In genomic region chr6:149188041-149188924, GRCm38 (mm10) we compare ENCODE assay signal across 8 mouse cellular contexts. TPM values are rescaled to one million over a fixed set of nuclear protein-coding genes. Genes with fewer than 3 reads are reported as not detected.
DNase-seq lines count a peak whose midpoint lies in the region; ATAC-seq and TF ChIP-seq lines count a peak whose summit lies in the region.

Gene Amn1 (minus strand): TSS chr6:149188712.

- DNase-seq in heart, postnatal 10 days = peak; percentile 97
- peak; percentile 96 for DNase-seq in large intestine, adult 2 months (ENCODE audit: low read depth, low spot score)
- DNase-seq in liver, postnatal 0 days = peak; percentile 96
- DNase-seq in testis, postnatal 10 days (ENCODE audit: low spot score) = peak; percentile 95

- ATAC-seq in cerebellum, adult (ENCODE audit: insufficient number of reproducible peaks, low FRiP score, low TSS enrichment) = peak; percentile 99
- ATAC-seq in forebrain, embryonic 13.5 days = peak; percentile 99
- peak; percentile 92 for ATAC-seq in liver, postnatal 0 days
- peak; percentile 99 for ATAC-seq in neural tube, embryonic 14.5 days (ENCODE audit: low read depth)

- peak within 1 kb of the TSS; percentile 69 for H3K4me2 ChIP-seq in forebrain, embryonic 13.5 days
- H3K4me2 ChIP-seq in liver, postnatal 0 days (ENCODE audit: low read depth, low read length) = peak within 1 kb of the TSS; percentile 85
- peak within 1 kb of the TSS; percentile 66 for H3K4me2 ChIP-seq in neural tube, embryonic 14.5 days (ENCODE audit: low read depth, low read length)

- no peak within 1 kb of the TSS for H3K27ac ChIP-seq in ES-Bruce4 (ENCODE audit: insufficient read depth, low read length)
- peak within 1 kb of the TSS; percentile 95 for H3K27ac ChIP-seq in forebrain, embryonic 13.5 days
- H3K27ac ChIP-seq in liver, postnatal 0 days (ENCODE audit: low read depth) = peak within 1 kb of the TSS; percentile 94
- H3K27ac ChIP-seq in neural tube, embryonic 14.5 days (ENCODE audit: low read depth, low read length) = peak within 1 kb of the TSS; percentile 93

- H3K4me1 ChIP-seq in ES-Bruce4 (ENCODE audit: control insufficient read depth, insufficient read depth, low read length) = peaks cover 3% of the 10 kb centered on the region
- peaks cover 18% of the 10 kb centered on the region for H3K4me1 ChIP-seq in forebrain, embryonic 13.5 days
- H3K4me1 ChIP-seq in liver, postnatal 0 days (ENCODE audit: insufficient read depth) = peaks cover 9% of the 10 kb centered on the region
- H3K4me1 ChIP-seq in neural tube, embryonic 14.5 days (ENCODE audit: control insufficient read depth, insufficient read depth, low read length) = peaks cover 16% of the 10 kb centered on the region

- no peaks in the 10 kb centered on the region for H3K27me3 ChIP-seq in ES-Bruce4 (ENCODE audit: control insufficient read depth, insufficient read depth, low read length, poor library complexity, severe bottlenecking)
- H3K27me3 ChIP-seq in forebrain, embryonic 13.5 days = no peaks in the 10 kb centered on the region
- H3K27me3 ChIP-seq in liver, postnatal 0 days (ENCODE audit: insufficient read depth, low read length) = no peaks in the 10 kb centered on the region
- no peaks in the 10 kb centered on the region for H3K27me3 ChIP-seq in neural tube, embryonic 14.5 days (ENCODE audit: control insufficient read depth, insufficient read depth, low read length)

- peak within 1 kb of the TSS; percentile 94 for H3K4me3 ChIP-seq in ES-Bruce4 (ENCODE audit: low read depth, low read length)
- H3K4me3 ChIP-seq in forebrain, embryonic 13.5 days = peak within 1 kb of the TSS; percentile 71
- peak within 1 kb of the TSS; percentile 75 for H3K4me3 ChIP-seq in liver, postnatal 0 days (ENCODE audit: low read depth, low read length)
- H3K4me3 ChIP-seq in neural tube, embryonic 14.5 days (ENCODE audit: low read depth, low read length) = peak within 1 kb of the TSS; percentile 68

- H3K9me3 ChIP-seq in ES-Bruce4 (replicated peaks; ENCODE audit: control insufficient read depth, insufficient read depth, low read length, poor library complexity, severe bottlenecking) = peaks cover 24% of the 10 kb centered on the region
- H3K9me3 ChIP-seq in forebrain, embryonic 13.5 days (replicated peaks) = no peaks in the 10 kb centered on the region
- no peaks in the 10 kb centered on the region for H3K9me3 ChIP-seq in liver, postnatal 0 days (ENCODE audit: low read length)
- H3K9me3 ChIP-seq in neural tube, embryonic 14.5 days (ENCODE audit: control insufficient read depth, low read length) = no peaks in the 10 kb centered on the region

- under 1% methylated on average over 34 of the region's 34 CpGs for WGBS in forebrain, embryonic 13.5 days
- 2% methylated on average over 34 of the region's 34 CpGs for WGBS in large intestine, adult 2 months
- under 1% methylated on average over 34 of the region's 34 CpGs for WGBS in liver, postnatal 0 days (ENCODE audit: insufficient replicate concordance)
- under 1% methylated on average over 34 of the region's 34 CpGs for WGBS in neural tube, embryonic 14.5 days

- intact Hi-C loops in heart, postnatal 10 days (cut with DNase I) = loop anchor here (1.0 to 2.0 kb wide), 2 partner anchors 47 to 121 kb away; partner anchors contain the start of gene Resf1

- no peak for TF ChIP-seq CTCF in ES-Bruce4 (IDR thresholded peaks at IDR 0.05; ENCODE audit: low read depth, low read length)
- TF ChIP-seq CTCF in liver, postnatal 0 days (IDR thresholded peaks at IDR 0.05; ENCODE audit: low read depth) = 0 out of 2 replicates have a peak, but pooled peaks have one; percentile 23

- no peak for TF ChIP-seq EP300 in ES-Bruce4 (IDR thresholded peaks at IDR 0.05; ENCODE audit: insufficient read depth, low read depth, low read length)
- no peak; the same call in 1 of the 2 replicates for TF ChIP-seq EP300 in liver, postnatal 0 days (IDR thresholded peaks at IDR 0.05; ENCODE audit: low read depth)

- peak; percentile 39 for TF ChIP-seq POLR2A in ES-Bruce4 (IDR thresholded peaks at IDR 0.05; ENCODE audit: insufficient read depth, low read length)

- H3K36me3 ChIP-seq in ES-Bruce4 (ENCODE audit: control insufficient read depth, insufficient read depth, low read length, poor library complexity, severe bottlenecking) = peaks cover 6% of the 10 kb centered on the region
- peaks cover 1% of the 10 kb centered on the region; the same call in 1 of the 2 replicates for H3K36me3 ChIP-seq in forebrain, embryonic 13.5 days (ENCODE audit: poor library complexity, severe bottlenecking)
- H3K36me3 ChIP-seq in liver, postnatal 0 days (replicated peaks; ENCODE audit: insufficient read depth, low read length) = peaks cover 3% of the 10 kb centered on the region; the same call in 1 of the 2 replicates
- H3K36me3 ChIP-seq in neural tube, embryonic 14.5 days (ENCODE audit: control insufficient read depth, insufficient read depth, low read length) = no peaks in the 10 kb centered on the region

- H3K9ac ChIP-seq in ES-Bruce4 (ENCODE audit: low read depth, poor library complexity, severe bottlenecking) = peak within 1 kb of the TSS; percentile 64
- peak within 1 kb of the TSS; percentile 90 for H3K9ac ChIP-seq in forebrain, embryonic 13.5 days
- H3K9ac ChIP-seq in liver, postnatal 0 days (replicated peaks) = peak within 1 kb of the TSS; percentile 89
- peak within 1 kb of the TSS; percentile 90 for H3K9ac ChIP-seq in neural tube, embryonic 14.5 days (replicated peaks; ENCODE audit: low read depth, low read length)

RNA-seq across cellular contexts. Expression of gene Amn1, which starts in this region (rescaled TPM):
- 26.2 and 30.4 TPM in 2 replicates for polyA plus RNA-seq in ES-Bruce4 (2011; ENCODE audit: insufficient read depth, insufficient read length, low read depth, missing spikeins)
- polyA plus RNA-seq in forebrain, embryonic 13.5 days (2015; fragmentation: Nextera tagmentation; extraction: Ambion mirVana) = 95.6 and 98.2 TPM in 2 replicates
- total RNA-seq in heart, postnatal 10 days (2021) = 10 to 100 TPM; 21.2 to 30.3 TPM
- polyA plus RNA-seq in large intestine, adult 2 months (2012; rRNA removed) = 5.7 and 8.1 TPM in 2 replicates
- 7.1 and 9.1 TPM in 2 replicates for polyA plus RNA-seq in liver, postnatal 0 days (2015; fragmentation: Nextera tagmentation; extraction: Ambion mirVana)
- polyA plus RNA-seq in neural tube, embryonic 14.5 days (2014; fragmentation: Nextera tagmentation; extraction: Ambion mirVana) = 111 and 125 TPM in 2 replicates
